Mouse (Mus musculus) ES-Bruce4 (cell line): Measurements from ENCODE around the gene Fuca2.

Source experiments
- CTCF ChIP-seq: IDR thresholded peaks from one replicate; pipeline ENCODE4 v1.8.1; 2011; ENCODE audit warnings: low read depth, low read length
- POLR2A ChIP-seq: IDR thresholded peaks from one replicate; pipeline ENCODE4 v1.8.1; 2011; ENCODE audit warnings: low read length; ENCODE audit not compliant: insufficient read depth

- TF ChIP-seq CTCF = no peak
- no peak for TF ChIP-seq POLR2A
Observed at GRCm38 (mm10) chr10:13502371-13502770, 3.0 kb downstream of the Fuca2 start.
